Mouse (Mus musculus): ENCODE measurements around the gene Eif4enif1. TPM values are rescaled to one million over a fixed set of nuclear protein-coding genes. Genes with fewer than 3 reads are reported as not detected.
A peak's percentile ranks its signal among the peaks of the same experiment; 100 is the strongest.

Eif4enif1 gene
- total and polyA plus RNA-seq, 3 experiments: 42.8 to 235 (median 103) TPM

DNA sequence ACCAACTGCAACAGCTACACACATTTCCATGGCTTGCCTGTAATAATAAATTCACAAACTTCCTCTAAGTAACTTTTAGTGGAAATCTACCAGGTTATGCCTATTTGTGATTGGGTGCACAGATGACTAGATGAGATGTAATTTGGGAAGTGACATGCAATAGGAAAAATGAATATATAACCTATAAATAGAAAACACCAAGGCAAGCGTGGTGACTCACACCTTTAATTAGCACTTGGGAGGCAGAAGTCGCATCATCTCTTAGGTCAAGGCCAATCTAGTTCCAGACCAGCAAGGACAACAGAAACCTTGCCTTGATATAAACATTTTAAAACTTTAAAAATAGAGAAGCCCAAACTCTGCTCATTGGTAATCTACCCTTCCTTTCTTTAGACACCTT lies 45.2 kb downstream of the Eif4enif1 start:
- no peak overlapping the region for H3K4me3 ChIP-seq (ENCODE audit: control insufficient read depth in 1 of 2, insufficient read depth in 1 of 2, low read depth in 2 of 2, low read length in 2 of 2)
- no peaks in the 10 kb centered on the region for H3K79me2 ChIP-seq (ENCODE audit: control insufficient read depth, insufficient read depth, low read length, poor library complexity)
- no peaks in the 10 kb centered on the region for H3K27me3 ChIP-seq (ENCODE audit: control insufficient read depth in 1 of 2, insufficient read depth in 2 of 2, low read length in 2 of 2)
- H3K9ac ChIP-seq (ENCODE audit: control insufficient read depth, low read depth, low read length, poor library complexity, severe bottlenecking): no peak overlapping the region
- TF ChIP-seq MXI1 (IDR thresholded peaks at IDR 0.05; ENCODE audit: low read depth, low read length) (no peak), BHLHE40 (IDR thresholded peaks at IDR 0.05; ENCODE audit: borderline replicate concordance, low read depth, low read length) (no peak), MAFK (IDR thresholded peaks at IDR 0.05; ENCODE audit: borderline replicate concordance, low read depth, low read length) (no peak), JUND (IDR thresholded peaks at IDR 0.05; ENCODE audit: low read depth, low read length) (no peak), EP300 (IDR thresholded peaks at IDR 0.05; ENCODE audit: low read depth in 1 of 2, low read length in 2 of 2) (no peak), TCF12 (IDR thresholded peaks at IDR 0.05; ENCODE audit: low read depth, low read length) (no peak), NRF1 (IDR thresholded peaks at IDR 0.05; ENCODE audit: insufficient read depth, low read depth, low read length, poor library complexity, severe bottlenecking) (no peak), ZMIZ1 (IDR thresholded peaks at IDR 0.05; ENCODE audit: low read depth, low read length) (no peak), GATA1 (IDR thresholded peaks at IDR 0.05; ENCODE audit: low read depth, low read length) (no peak)
- no peaks in the 10 kb centered on the region for H3K4me1 ChIP-seq (ENCODE audit: control insufficient read depth in 1 of 2, insufficient read depth in 2 of 2, low read length in 2 of 2)
- H3K27ac ChIP-seq (ENCODE audit: control insufficient read depth, low read depth, low read length): no peak overlapping the region
- H3K36me3 ChIP-seq (ENCODE audit: control insufficient read depth in 1 of 2, insufficient read depth in 2 of 2, low read length in 2 of 2): peaks cover 0 to 50% of the 10 kb centered on the region in 2 experiments; a peak in 3 of 4 replicates
- peak; percentile 28 for DNase-seq (ENCODE audit: low read depth, low spot score)
- no peaks in the 10 kb centered on the region for H3K9me3 ChIP-seq (replicated peaks; ENCODE audit: insufficient read depth, low read length)

DNA sequence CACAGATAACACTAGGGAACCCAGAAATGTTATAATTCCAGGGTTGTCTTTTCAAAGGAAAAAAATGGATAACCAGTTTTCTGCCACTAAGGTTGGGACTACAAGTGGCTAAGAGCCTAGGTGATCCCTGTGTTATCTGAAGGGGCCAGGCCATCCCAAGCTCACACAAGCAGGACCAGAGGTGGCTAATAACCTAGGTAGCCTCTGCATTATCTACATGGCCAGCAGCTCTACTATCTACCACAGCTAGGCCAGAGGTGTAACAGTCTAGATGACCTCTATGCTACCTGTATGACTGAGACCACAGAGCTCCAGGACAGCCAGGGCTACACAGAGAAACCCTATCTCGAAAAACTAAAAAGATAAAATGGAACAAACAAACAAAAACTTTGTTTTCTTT lies 57.3 kb downstream of the Eif4enif1 start:
- Histone ChIP-seq H3K27me3 (ENCODE audit: control insufficient read depth in 1 of 2, insufficient read depth in 2 of 2, low read length in 2 of 2) (no peaks in the 10 kb centered on the region), H3K4me1 (ENCODE audit: control insufficient read depth in 1 of 2, insufficient read depth in 2 of 2, low read length in 2 of 2) (peaks cover 0 to 8% of the 10 kb centered on the region in 2 experiments; a peak in 2 of 4 replicates), H3K9me3 (replicated peaks; ENCODE audit: insufficient read depth, low read length) (no peaks in the 10 kb centered on the region), H3K36me3 (ENCODE audit: control insufficient read depth in 1 of 2, insufficient read depth in 2 of 2, low read length in 2 of 2) (peaks cover 21 to 63% of the 10 kb centered on the region in 2 experiments), H3K9ac (ENCODE audit: control insufficient read depth, low read depth, low read length, poor library complexity, severe bottlenecking) (no peak overlapping the region), H3K4me3 (ENCODE audit: control insufficient read depth in 1 of 2, insufficient read depth in 1 of 2, low read depth in 2 of 2, low read length in 2 of 2) (no peak overlapping the region), H3K79me2 (ENCODE audit: control insufficient read depth, insufficient read depth, low read length, poor library complexity) (peaks cover 15% of the 10 kb centered on the region), H3K27ac (ENCODE audit: control insufficient read depth, low read depth, low read length) (no peak overlapping the region)
- no peak for DNase-seq (ENCODE audit: low read depth, low spot score)
- TF ChIP-seq TAL1 (IDR thresholded peaks at IDR 0.05; ENCODE audit: low read length): peak; percentile 32
- TF ChIP-seq NRF1 (IDR thresholded peaks at IDR 0.05; ENCODE audit: insufficient read depth, low read depth, low read length, poor library complexity, severe bottlenecking): no peak

DNA sequence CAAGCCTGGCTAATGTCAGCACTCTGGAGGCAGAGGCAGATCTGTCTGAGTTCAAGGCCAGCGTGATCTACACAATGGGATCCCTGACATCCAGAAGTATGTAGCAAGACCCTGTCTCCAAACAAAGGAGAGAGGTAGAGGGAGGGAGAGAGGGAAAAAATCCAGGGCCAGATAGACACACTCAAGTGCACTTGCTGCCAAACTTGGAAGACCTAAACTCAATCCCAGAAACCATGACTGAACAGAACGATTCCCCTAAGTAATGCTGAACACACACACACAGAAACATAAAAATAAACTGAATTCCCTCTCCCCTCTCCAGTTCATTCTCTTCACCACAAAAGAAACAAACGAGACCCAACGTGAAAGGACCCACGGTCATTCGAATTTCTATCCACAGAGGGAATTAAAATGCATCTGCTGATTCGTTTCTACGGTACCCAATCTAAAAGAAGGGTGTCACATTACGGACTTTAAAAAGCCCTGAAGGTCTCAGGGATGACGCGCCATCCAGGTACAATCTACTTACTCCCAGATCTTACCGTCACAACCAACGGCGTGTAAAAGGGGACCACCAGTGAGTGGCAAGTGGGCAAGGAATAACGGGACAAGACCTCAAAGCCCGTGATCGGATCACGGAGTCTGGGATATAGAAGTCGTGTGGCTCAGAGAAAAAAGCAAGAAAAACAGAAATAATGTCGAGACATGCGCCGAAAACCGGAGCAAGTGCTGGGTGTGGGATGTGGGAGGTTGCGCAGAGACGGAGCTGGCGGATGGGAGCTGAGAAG lies 63.3 kb downstream of the Eif4enif1 start:
- H3K27me3 ChIP-seq (ENCODE audit: control insufficient read depth in 1 of 2, insufficient read depth in 2 of 2, low read length in 2 of 2): no peaks in the 10 kb centered on the region
- H3K9ac ChIP-seq (ENCODE audit: control insufficient read depth, low read depth, low read length, poor library complexity, severe bottlenecking): peak overlapping the region; percentile 92
- H3K9me3 ChIP-seq (replicated peaks; ENCODE audit: insufficient read depth, low read length): no peaks in the 10 kb centered on the region
- peak overlapping the region; percentile 60 for H3K27ac ChIP-seq (ENCODE audit: control insufficient read depth, low read depth, low read length)
- H3K4me3 ChIP-seq (ENCODE audit: control insufficient read depth in 1 of 2, insufficient read depth in 1 of 2, low read depth in 2 of 2, low read length in 2 of 2): peak overlapping the region; percentile 82 to 88
- peaks cover 23 to 33% of the 10 kb centered on the region in 2 experiments for H3K36me3 ChIP-seq (ENCODE audit: control insufficient read depth in 1 of 2, insufficient read depth in 2 of 2, low read length in 2 of 2)
- H3K4me1 ChIP-seq (ENCODE audit: control insufficient read depth in 1 of 2, insufficient read depth in 2 of 2, low read length in 2 of 2): peaks cover 5 to 21% of the 10 kb centered on the region in 2 experiments; a peak in 3 of 4 replicates
- DNase-seq (ENCODE audit: low read depth, low spot score): peak; percentile 82
- H3K79me2 ChIP-seq (ENCODE audit: control insufficient read depth, insufficient read depth, low read length, poor library complexity): peaks cover 34% of the 10 kb centered on the region
- TF ChIP-seq MXI1 (IDR thresholded peaks at IDR 0.05; ENCODE audit: low read depth, low read length): peak; percentile 88
- TF ChIP-seq BHLHE40 (IDR thresholded peaks at IDR 0.05; ENCODE audit: borderline replicate concordance, low read depth, low read length): no peak
- no peak for TF ChIP-seq CHD1 (IDR thresholded peaks at IDR 0.05; ENCODE audit: low read depth, low read length)
- TF ChIP-seq NELFE (IDR thresholded peaks at IDR 0.05; ENCODE audit: low read depth, low read length): no peak
- no peak for TF ChIP-seq ZC3H11A (IDR thresholded peaks at IDR 0.05; ENCODE audit: low read depth, low read length)
- TF ChIP-seq TBP (IDR thresholded peaks at IDR 0.05; ENCODE audit: low read depth, low read length): peak; percentile 36; the same call in 1 of the 2 replicates
- no peak; the same call in 1 of the 2 replicates for TF ChIP-seq POLR2AphosphoS5 (IDR thresholded peaks at IDR 0.05; ENCODE audit: borderline replicate concordance, low read depth, low read length)
- TF ChIP-seq ETS1 (IDR thresholded peaks at IDR 0.05; ENCODE audit: low read depth, low read length): no peak
- peak; percentile 58 for TF ChIP-seq SIN3A (IDR thresholded peaks at IDR 0.05; ENCODE audit: low read length)
- TF ChIP-seq CTCF (IDR thresholded peaks at IDR 0.05 in 2 of 3, conservative IDR thresholded peaks at IDR 0.05 in 1 of 3; ENCODE audit: control insufficient read depth in 1 of 3, insufficient read depth in 1 of 3, low read depth in 2 of 3, low read length in 3 of 3, poor library complexity in 1 of 3, severe bottlenecking in 1 of 3): no peak
- TF ChIP-seq POLR2A (IDR thresholded peaks at IDR 0.05; ENCODE audit: control insufficient read depth in 1 of 2, insufficient read depth in 1 of 2, low read depth in 1 of 2, low read length in 2 of 2, poor library complexity in 1 of 2): no peak
- peak; percentile 53; the same call in 1 of the 2 replicates for TF ChIP-seq MAX (IDR thresholded peaks at IDR 0.05; ENCODE audit: low read length)
- no peak for TF ChIP-seq USF2 (IDR thresholded peaks at IDR 0.05; ENCODE audit: borderline replicate concordance in 1 of 2, insufficient read depth in 1 of 2, low read depth in 1 of 2, low read length in 2 of 2)
- TF ChIP-seq MYC (IDR thresholded peaks at IDR 0.05; ENCODE audit: low read depth, low read length): peak; percentile 66; the same call in 1 of the 2 replicates
- no peak for TF ChIP-seq JUND (IDR thresholded peaks at IDR 0.05; ENCODE audit: low read depth, low read length)
- TF ChIP-seq UBTF (IDR thresholded peaks at IDR 0.05; ENCODE audit: borderline replicate concordance, insufficient read depth, low read depth, low read length): no peak
